Mouse (Mus musculus): ENCODE measurements at regions not wholly inside any gene's neighbourhood (a gene's known extent, or its start where the extent isn't known, plus 50 kb on each side); places are given as distances from the start of the nearest gene placed in this dataset.

DNA sequence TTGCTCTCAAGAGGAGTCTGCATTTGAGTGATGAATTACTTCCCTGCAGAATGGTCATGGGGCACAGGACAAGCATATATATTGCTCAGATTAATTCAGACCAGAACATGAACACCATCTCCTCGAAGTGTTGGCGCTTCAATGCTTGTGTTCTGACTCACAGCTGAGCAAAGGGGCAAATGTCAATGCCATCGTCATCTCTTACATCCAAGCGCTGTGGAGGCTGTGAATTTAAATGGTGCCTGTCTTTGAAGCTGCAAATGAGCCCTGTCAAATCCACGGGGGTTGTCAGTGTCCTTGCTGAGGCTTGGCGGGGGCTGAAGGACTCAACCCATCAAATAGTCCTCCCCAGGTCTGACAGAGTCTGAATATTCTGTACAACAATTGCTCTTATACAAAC lies 261.2 kb downstream of the Rngtt start:
- no peaks in the 10 kb centered on the region for H3K36me3 ChIP-seq (ENCODE audit: control insufficient read depth, insufficient read depth, low read length)
- intact Hi-C loops (cut with DNase I) = no loop called here
- DNase-seq = no peak
- WGBS = 70% methylated on average over 6 of the region's 6 CpGs
- H3K4me1 ChIP-seq (ENCODE audit: control insufficient read depth, insufficient read depth, low read length) = no peaks in the 10 kb centered on the region
- H3K27me3 ChIP-seq (ENCODE audit: control insufficient read depth, insufficient read depth, low read length) = no peaks in the 10 kb centered on the region
- no peak for TF ChIP-seq CTCF (IDR thresholded peaks at IDR 0.05)
- no peak for TF ChIP-seq EP300 (IDR thresholded peaks at IDR 0.05; ENCODE audit: insufficient read depth, low read depth, low read length)
- no peak for TF ChIP-seq POLR2A (IDR thresholded peaks at IDR 0.05; ENCODE audit: insufficient read depth, low read depth, low read length)
- H3K79me2 ChIP-seq (replicated peaks; ENCODE audit: control insufficient read depth, insufficient read depth, low read length) = no peaks in the 10 kb centered on the region
- no peak overlapping the region for H3K4me3 ChIP-seq
- no peak overlapping the region for H3K9ac ChIP-seq (ENCODE audit: low read depth, low read length)
- no peak overlapping the region for H3K27ac ChIP-seq

DNA sequence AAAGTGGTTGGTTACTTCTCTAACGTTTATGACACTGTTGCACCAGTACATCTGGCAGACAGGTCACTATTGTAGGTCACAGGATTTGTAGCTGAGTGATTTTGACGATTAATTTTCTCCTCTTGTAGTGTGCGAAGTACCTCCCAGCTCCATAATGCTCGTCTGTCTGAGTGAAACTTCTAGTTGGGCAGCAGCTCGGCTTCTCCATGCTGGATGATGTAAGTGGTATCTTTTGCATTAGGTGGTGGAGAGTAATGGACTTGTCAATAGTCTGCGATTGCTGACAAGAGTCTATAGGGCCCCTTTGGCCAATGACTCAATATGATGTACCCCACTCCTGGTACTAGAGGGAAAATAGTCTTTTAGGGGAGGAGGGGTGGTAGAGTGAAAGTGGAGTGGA lies 267.5 kb downstream of the Rngtt start:
- no peak overlapping the region for H3K9ac ChIP-seq (ENCODE audit: low read depth, low read length)
- 87% methylated on average over 6 of the region's 6 CpGs for WGBS
- H3K36me3 ChIP-seq (ENCODE audit: control insufficient read depth, insufficient read depth, low read length) = no peaks in the 10 kb centered on the region
- H3K4me3 ChIP-seq = no peak overlapping the region
- DNase-seq = no peak
- no peaks in the 10 kb centered on the region for H3K79me2 ChIP-seq (replicated peaks; ENCODE audit: control insufficient read depth, insufficient read depth, low read length)
- H3K27ac ChIP-seq = no peak overlapping the region
- intact Hi-C loops (cut with DNase I) = no loop called here
- no peaks in the 10 kb centered on the region for H3K27me3 ChIP-seq (ENCODE audit: control insufficient read depth, insufficient read depth, low read length)
- no peak for TF ChIP-seq POLR2A (IDR thresholded peaks at IDR 0.05; ENCODE audit: insufficient read depth, low read depth, low read length)
- no peak for TF ChIP-seq CTCF (IDR thresholded peaks at IDR 0.05)
- TF ChIP-seq EP300 (IDR thresholded peaks at IDR 0.05; ENCODE audit: insufficient read depth, low read depth, low read length) = no peak
- H3K4me1 ChIP-seq (ENCODE audit: control insufficient read depth, insufficient read depth, low read length) = no peaks in the 10 kb centered on the region

DNA sequence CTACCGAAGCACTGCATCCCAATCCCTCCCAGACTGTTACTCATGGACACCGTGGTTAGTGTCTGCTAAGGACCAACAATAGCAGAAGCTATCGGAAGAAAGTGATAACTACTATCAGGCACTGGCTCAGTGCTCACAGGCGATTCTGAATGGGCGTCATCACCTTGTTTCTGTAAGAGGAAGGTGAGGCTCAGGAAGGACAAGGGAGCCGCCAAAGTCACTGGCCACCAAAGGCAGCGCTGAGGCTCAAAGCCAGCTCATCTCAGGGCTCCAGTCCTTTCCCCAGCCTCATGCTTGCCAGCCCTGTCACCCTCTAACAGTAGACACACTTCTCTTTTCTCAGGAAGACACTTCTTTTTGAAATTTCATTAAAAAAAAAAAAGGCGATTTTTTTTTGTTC lies 270.4 kb downstream of the Rngtt start:
- no peaks in the 10 kb centered on the region for H3K4me1 ChIP-seq (ENCODE audit: control insufficient read depth, insufficient read depth, low read length)
- 43% methylated on average over 8 of the region's 8 CpGs for WGBS
- intact Hi-C loops (cut with DNase I) = no loop called here
- H3K4me3 ChIP-seq = no peak overlapping the region
- DNase-seq = no peak
- H3K36me3 ChIP-seq (ENCODE audit: control insufficient read depth, insufficient read depth, low read length) = no peaks in the 10 kb centered on the region
- H3K79me2 ChIP-seq (replicated peaks; ENCODE audit: control insufficient read depth, insufficient read depth, low read length) = no peaks in the 10 kb centered on the region
- no peak overlapping the region for H3K27ac ChIP-seq
- H3K9ac ChIP-seq (ENCODE audit: low read depth, low read length) = no peak overlapping the region
- no peaks in the 10 kb centered on the region for H3K27me3 ChIP-seq (ENCODE audit: control insufficient read depth, insufficient read depth, low read length)
- TF ChIP-seq POLR2A (IDR thresholded peaks at IDR 0.05; ENCODE audit: insufficient read depth, low read depth, low read length) (no peak), EP300 (IDR thresholded peaks at IDR 0.05; ENCODE audit: insufficient read depth, low read depth, low read length) (no peak)

DNA sequence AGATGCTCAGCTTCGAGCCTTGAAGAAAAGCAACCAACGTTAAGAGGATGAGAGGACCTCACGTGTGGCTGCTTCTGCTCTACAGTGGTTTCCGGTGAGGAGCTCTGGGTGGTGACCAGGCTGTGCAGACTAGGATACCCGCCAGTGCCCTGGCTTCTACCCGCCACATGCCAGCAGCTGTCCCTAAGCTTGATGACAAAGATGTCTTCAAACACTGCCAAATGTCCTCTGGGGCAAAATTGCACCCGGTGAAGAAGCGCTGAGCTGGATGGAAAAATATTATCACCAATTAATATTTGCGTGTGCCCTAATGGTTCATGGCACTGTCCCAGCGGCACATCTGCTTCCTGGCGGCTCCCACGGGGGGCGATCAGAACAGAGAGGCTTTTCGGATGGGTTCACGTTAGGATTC lies 271.1 kb downstream of the Rngtt start:
- H3K27me3 ChIP-seq (ENCODE audit: control insufficient read depth, insufficient read depth, low read length) = no peaks in the 10 kb centered on the region
- no peak overlapping the region for H3K9ac ChIP-seq (ENCODE audit: low read depth, low read length)
- WGBS = 65% methylated on average over 15 of the region's 15 CpGs
- no peak for DNase-seq
- H3K27ac ChIP-seq = no peak overlapping the region
- H3K79me2 ChIP-seq (replicated peaks; ENCODE audit: control insufficient read depth, insufficient read depth, low read length) = no peaks in the 10 kb centered on the region
- H3K4me1 ChIP-seq (ENCODE audit: control insufficient read depth, insufficient read depth, low read length) = no peaks in the 10 kb centered on the region
- intact Hi-C loops (cut with DNase I) = no loop called here
- no peaks in the 10 kb centered on the region for H3K36me3 ChIP-seq (ENCODE audit: control insufficient read depth, insufficient read depth, low read length)
- TF ChIP-seq POLR2A (IDR thresholded peaks at IDR 0.05; ENCODE audit: insufficient read depth, low read depth, low read length) (no peak), CTCF (IDR thresholded peaks at IDR 0.05) (no peak), EP300 (IDR thresholded peaks at IDR 0.05; ENCODE audit: insufficient read depth, low read depth, low read length) (no peak)
- no peak overlapping the region for H3K4me3 ChIP-seq

DNA sequence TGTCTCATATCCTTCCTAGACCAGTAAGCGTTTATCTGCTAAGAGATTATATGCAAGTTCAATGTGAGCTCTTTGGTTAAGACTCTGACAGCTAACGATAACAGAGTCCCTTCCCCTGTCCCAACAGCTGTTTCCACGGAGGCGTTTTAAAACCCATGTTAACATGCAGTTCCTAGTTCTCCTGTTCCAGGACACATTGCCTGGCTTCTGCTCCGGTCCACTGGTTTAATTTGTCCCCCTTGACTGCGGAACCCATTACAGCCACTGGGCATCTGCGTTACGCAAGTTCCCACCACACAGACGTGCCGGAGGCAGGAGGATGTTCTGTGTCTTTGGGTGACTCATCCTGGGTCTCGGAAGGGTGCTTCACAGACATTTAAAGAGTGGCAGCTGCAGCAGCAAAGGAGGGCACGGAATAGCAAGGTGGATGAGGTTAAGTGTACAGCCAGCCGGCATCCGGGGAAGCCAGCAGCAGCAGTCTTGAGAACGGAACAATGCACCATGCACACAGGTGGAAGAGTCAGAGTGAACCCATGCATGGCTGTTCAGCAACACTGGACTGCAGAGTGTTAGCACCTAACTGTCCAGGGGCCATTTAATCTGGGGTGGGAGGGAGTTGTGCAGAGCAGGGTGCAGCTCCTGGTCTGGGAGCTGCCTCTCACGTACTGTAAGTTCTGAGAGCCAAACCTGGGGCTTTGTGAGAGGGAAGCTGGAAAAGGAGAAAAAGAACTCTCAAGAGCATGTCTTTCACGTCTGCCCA lies 271.8 kb downstream of the Rngtt start:
- H3K27me3 ChIP-seq (ENCODE audit: control insufficient read depth, insufficient read depth, low read length) = no peaks in the 10 kb centered on the region
- intact Hi-C loops (cut with DNase I) = no loop called here
- no peak overlapping the region for H3K4me3 ChIP-seq
- H3K27ac ChIP-seq = no peak overlapping the region
- no peaks in the 10 kb centered on the region for H3K4me1 ChIP-seq (ENCODE audit: control insufficient read depth, insufficient read depth, low read length)
- H3K79me2 ChIP-seq (replicated peaks; ENCODE audit: control insufficient read depth, insufficient read depth, low read length) = no peaks in the 10 kb centered on the region
- no peak overlapping the region for H3K9ac ChIP-seq (ENCODE audit: low read depth, low read length)
- DNase-seq = no peak
- no peaks in the 10 kb centered on the region for H3K36me3 ChIP-seq (ENCODE audit: control insufficient read depth, insufficient read depth, low read length)
- 60% methylated on average over 17 of the region's 17 CpGs for WGBS
- TF ChIP-seq CTCF (IDR thresholded peaks at IDR 0.05) = no peak
- TF ChIP-seq EP300 (IDR thresholded peaks at IDR 0.05; ENCODE audit: insufficient read depth, low read depth, low read length) = no peak
- TF ChIP-seq POLR2A (IDR thresholded peaks at IDR 0.05; ENCODE audit: insufficient read depth, low read depth, low read length) = no peak

DNA sequence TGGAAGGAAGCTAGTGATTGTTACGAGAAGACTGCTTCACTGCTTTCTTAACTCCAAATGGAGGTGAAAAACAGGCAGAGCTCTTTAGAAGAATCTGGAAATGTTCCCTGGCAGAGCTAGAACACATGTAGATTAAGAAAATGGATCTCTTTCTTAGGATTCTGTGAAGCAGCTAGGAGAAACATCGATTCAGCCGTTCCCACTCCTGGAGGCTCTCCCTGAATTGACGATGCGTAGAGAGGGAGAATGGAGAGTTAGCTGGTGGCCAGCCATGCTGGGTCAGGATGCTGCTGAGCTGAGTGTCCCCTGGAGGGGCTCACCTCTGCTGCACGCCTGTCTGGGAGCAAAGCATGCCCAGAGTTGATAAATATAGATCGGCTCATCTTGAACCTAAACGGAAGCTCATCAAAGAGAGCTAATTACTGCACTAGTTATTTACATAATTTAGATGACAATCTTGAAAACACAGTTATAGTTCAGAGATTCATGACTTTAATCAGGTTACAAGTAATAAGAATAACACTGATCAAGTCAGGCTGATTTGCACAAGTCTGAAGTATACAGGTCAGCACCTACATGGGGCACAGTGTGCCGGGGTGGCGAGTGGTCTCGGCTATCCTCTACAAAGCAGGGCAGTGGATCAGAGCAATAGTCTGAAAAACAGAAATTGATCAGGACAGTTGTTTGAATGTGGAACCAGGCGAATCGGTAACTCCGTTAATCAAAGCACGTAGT lies 273.0 kb downstream of the Rngtt start:
- Histone ChIP-seq H3K4me3 (no peak overlapping the region), H3K27me3 (ENCODE audit: control insufficient read depth, insufficient read depth, low read length) (no peaks in the 10 kb centered on the region), H3K4me1 (ENCODE audit: control insufficient read depth, insufficient read depth, low read length) (peaks cover 3% of the 10 kb centered on the region; the same call in 1 of the 2 replicates), H3K27ac (no peak overlapping the region), H3K36me3 (ENCODE audit: control insufficient read depth, insufficient read depth, low read length) (no peaks in the 10 kb centered on the region), H3K9ac (ENCODE audit: low read depth, low read length) (no peak overlapping the region), H3K79me2 (replicated peaks; ENCODE audit: control insufficient read depth, insufficient read depth, low read length) (no peaks in the 10 kb centered on the region)
- no peak for DNase-seq
- intact Hi-C loops (cut with DNase I) = no loop called here
- TF ChIP-seq CTCF (IDR thresholded peaks at IDR 0.05) (no peak), EP300 (IDR thresholded peaks at IDR 0.05; ENCODE audit: insufficient read depth, low read depth, low read length) (no peak), POLR2A (IDR thresholded peaks at IDR 0.05; ENCODE audit: insufficient read depth, low read depth, low read length) (no peak)
- 85% methylated on average over 15 of the region's 15 CpGs for WGBS
